Mouse (Mus musculus) kidney, adult 2 months (tissue): ENCODE measurements around the gene Tssk6.

Source experiments
- CTCF ChIP-seq: fragments of 200-500 bp; conservative IDR thresholded peaks from 2 replicates; pipeline ENCODE4 v1.5.1; 2011; ENCODE audit warnings: low read depth, mild to moderate bottlenecking, control low read depth, low read length, moderate library complexity, mixed read lengths; ENCODE audit not compliant: insufficient read depth, insufficient read length
- POLR2A ChIP-seq: fragments of 200-500 bp; IDR thresholded peaks from one replicate; pipeline ENCODE4 v1.6.1; 2011; ENCODE audit warnings: low read depth, low read length, control low read depth

DNA sequence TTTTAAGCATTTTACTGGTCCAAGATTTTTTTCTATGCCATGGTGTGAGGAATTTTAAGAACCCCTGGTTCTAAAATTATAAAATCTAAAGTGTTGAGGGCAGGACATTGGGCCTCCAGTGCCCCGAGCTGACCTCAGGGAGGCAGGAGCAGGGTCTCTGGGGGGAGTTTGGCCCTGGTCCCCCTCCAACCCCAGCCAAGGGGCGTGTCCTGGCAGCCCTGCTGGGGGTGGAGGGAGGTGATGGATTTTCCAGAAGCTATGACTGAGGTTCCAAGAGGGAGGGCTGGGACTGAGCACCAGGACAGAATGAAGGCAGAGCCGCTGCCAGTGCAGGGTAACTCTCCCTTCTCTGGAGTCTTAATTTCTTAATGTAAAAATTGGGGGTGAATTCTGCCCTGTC lies 24.0 kb upstream of the Tssk6 start:
- no peak for TF ChIP-seq CTCF
- TF ChIP-seq POLR2A, result no peak
